Mouse (Mus musculus) c-Kit-negative CD71-positive TER-119-positive erythroid progenitor cells, embryonic 14.5 days (primary cell): ENCODE measurements around the gene Clec16a.

ENCODE experiments used
- DNase-seq: peaks from one replicate; pipeline ENCODE4 v3.0.0-alpha.2; 2013; ENCODE audit warnings: low read depth, low spot score

Gene Clec16a

DNA sequence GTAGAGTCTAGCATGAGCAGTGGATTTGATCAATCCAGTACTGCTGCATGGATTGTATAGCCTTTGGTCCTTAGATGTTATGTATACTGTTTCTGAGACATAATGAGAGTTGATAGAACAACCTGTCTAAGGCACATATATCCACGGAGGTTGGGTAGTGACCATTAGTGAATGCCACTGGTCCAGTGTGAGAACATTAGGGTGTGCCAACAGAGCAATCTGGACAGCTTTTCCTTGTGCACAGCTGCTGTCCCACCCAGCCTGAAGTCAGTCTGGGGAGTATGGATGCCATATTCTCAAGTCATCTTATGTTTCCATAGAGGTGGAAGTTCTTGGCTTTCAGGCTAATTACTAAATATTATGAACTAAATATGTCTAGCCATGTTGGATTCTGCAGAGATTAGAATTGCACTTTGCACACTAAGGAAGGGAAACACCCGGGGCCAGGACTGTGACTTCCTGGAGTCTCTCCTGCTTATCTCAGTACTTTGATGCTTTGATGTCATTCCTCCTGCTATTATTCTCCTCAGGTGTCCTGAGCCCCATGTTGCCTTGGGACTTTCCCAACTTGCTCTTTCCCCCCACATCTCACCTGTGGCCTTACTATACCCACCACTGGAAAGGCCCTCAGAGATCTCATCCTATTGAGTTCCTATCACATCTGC, 36.2 kb downstream of the Clec16a start:
- no peak for DNase-seq

DNA sequence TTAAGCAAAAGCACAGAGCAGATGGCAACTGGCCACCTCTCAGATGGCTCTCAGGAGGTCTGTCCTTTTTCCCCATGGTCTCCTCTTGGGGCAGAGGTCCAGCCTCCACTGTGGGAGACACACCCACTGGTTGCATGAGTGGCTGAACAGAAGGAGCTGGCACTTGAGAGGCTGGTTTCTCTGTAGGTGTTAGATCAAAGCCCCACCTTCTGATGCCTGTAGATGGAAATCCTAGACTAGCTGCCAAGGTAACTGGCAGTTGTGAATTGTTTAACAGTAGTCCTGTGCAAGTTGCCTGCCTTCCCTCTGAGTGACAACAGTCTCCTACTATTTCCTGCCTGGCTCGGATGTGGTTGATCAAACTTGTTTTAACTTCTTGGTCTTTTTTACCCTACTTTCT, 40.0 kb downstream of the Clec16a start:
- DNase-seq = no peak

DNA sequence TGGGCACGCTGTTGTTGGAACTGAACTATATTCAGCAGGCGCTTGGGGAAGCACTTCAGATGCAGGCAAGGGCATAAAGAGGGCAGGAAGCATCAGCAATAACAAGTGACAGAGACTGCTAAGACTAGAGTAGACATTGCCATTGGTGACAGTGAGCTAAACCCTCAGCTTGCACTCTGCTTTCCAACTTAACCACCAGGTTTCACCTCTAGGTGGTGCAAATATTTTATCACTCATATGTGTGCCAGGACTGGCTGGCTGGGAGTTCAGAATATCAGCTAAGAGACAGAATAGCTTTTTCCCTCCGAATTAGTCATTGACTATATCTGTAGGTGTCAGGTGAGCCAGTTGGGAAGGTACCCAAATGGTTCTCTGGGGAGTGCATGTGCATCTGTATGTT, 41.4 kb downstream of the Clec16a start:
- no peak for DNase-seq

DNA sequence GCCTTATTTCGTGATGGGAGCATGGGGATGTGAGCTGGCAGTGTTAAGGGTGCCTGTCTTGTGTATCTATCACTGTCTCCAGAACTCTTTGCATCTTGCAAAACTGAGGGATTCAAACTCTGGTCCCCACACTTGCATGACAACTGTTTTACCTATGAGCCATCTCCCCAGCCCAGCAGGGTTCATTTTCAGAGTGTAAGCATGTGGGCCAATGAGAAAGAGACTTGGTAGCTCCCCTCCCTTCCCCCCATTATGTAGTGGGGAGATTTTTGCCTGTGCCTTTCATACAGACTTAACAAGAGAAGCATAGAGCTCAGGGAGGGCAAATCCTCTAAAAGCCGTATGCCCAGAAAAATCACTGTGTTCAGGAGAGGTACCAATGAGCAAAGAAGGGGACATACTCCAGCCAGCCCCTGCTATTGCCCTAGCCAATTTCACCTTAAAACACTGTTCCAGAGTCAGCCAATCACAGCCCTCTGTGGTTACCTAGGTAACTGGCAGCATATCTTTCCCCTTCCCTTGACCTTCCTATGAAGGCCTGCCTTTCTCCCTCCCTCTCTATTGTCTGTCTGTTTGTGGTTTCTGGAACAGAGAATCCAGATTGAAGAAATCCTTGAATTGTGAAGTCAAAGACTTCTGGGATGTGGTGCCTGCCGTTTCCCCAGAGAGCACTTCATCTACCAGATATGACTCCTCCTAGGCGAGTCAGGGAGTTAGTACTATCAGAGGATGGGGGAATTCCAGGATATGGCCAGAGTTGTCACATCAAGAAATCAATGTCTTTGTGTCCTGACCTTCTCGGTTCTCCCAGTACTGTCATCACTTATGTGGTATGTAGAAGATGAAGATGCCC, 55.0 kb downstream of the Clec16a start:
- no peak for DNase-seq

DNA sequence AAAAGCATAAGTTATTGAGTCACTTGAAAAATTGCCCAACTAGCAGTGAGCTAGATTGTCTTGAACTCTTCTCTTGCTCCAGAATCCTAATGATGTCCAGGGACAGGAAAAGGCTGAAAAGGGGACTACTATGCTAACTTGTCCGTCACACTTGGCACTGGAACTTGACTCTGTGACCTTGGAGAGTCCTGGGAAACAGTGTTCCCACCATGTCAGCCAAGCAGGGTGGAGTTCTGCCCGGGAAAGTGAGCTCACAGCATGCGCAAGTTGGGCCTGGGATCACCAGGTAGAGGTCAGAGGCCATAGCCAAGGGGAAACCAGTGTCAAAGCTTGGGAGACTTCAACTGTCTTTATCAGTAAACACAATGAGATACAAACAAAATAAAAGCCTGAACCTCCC, 62.7 kb downstream of the Clec16a start:
- DNase-seq = no peak

DNA sequence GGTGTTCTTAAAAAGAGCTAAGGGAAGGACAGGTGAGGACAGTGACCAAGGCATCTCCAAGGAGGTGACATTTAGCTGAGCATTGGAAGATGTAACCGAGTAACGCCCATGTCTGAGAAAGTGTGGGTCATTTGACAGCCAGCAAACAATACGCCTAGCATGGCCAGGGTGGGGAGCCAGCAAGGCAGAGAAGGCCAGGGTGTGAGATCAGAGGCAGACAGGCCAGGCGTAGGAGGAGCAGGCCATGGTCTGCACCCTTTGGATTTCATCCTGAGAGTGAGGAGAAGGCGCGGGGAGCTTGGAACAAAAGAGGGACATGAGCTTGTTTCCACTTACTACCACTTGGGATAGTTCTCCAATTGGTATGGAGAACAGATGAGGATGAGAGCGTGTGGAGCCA, 64.8 kb downstream of the Clec16a start:
- no peak for DNase-seq

DNA sequence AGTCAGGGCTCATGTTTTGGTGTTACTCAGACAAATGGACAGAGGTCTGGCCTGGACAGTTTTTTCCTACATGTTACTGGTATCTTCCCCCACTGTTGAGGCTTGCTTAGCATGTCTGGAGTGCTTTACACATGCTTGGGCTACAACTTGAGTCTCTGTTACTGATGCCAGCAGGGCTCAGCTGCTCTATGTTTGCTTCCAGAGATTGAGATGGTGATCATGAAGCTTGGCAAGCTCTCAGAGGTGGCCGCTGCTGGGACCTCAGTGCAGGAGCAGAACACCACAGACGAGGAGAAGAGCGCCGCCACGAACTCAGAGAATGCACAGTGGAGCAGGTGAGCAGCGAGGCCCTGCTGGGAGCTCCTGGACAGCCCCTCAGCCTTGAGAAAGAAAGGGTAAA, 65.7 kb downstream of the Clec16a start:
- no peak for DNase-seq

DNA sequence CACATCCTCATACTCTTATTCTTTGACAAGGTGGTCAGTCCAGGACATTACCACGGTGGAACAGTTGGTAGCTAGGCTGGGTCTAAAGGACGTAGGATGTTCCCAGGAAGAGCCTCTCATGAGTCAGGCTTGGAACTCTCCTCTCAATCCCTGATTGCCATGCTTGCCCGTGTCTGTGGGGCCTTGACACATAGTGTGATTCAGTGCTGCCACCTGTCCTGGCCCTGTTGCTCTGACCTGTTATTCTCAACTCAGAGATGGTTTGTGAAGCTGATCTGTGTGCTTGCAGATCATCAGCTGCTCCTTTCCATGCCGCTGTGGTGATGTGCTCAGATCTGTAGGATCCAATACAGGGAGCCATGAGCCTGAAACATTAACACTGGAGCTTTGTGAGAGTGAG, 66.2 kb downstream of the Clec16a start:
- DNase-seq = no peak

DNA sequence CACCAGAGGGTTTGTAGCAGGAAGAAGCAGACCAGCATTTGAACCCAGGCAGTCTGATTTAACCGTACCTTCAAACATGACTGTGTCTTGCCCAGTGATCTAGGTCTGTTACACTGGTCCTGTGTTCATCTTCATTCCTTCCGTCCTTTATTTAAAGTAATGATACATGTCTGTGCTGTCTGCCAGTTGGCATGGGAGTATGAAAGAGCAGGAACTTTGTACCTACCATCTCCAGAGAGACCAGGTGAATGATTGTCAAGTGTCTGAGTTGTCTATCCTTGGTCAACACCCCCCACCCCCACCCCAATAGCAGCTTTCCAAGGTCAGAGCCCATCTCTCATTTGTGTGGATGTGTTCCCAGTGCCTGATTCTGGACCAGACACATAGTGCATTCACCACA, 68.9 kb downstream of the Clec16a start:
- no peak for DNase-seq

DNA sequence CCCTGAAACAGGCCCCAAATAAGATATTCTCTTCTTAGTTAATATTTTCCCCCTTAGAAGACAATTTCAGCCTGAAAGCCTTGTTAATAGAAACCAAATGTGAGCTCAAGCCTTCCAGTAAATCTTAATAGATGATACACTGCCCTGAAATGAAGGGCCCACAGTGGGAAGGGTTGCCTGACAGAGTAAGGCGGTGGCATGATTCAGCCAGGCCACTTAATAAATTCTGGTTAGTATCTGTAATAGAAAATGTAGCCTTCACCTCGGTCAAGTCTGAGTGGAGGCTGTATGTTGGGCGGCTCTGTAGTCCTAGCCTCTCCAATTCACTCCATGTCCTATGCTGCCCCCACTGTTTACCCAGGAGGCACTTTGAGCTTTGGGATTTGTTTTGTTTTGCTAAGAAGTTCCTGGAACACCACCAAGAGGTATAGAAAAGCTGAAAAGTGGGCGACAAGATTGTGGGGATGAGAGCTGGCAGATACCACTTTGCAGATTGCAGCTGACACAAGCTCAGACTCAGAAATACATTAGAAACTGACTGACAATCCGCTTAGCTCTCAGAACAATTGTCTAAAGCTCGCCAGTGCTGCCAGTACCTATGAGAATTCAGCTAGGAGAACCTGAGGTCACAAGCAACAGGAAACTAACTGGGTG, 75.9 kb downstream of the Clec16a start:
- DNase-seq = no peak

DNA sequence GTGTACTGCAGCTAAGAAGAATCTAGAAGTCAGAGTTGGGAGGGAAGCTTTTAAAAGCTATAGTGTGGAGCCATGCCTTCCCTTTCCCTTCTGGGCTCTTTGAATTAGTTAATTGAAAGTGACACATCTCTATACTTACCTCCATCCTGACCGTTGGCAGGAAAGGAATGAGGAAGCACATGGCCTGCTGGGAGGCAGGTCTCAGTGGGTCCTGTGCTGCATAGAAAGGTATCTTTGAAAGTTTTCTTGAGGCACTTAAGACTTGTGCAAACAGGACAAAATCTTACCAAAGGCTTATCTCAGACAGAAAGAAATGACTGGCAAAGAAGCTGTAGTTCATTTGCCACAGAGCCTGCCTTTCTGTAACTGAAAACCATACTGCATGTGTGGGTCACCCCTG, 76.6 kb downstream of the Clec16a start:
- no peak for DNase-seq

DNA sequence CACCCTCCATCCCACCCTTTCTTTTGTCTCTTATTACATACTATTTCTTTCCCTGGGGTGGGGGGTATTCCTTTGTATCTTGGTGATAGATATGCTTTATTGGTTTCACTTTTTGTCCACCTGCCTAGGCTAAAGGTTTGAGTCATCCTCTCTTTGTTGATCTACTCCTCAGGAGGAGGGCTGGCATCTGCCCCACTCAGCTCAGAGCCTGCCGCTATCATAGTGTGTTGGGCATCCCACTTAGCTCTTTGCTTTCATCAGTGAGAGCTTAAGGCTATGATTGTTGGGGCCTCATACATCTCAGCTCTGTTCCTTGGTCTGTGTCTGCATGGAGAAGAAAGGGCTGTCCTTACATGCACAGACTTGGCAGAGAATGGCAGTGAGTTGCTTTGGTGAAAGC, 81.0 kb downstream of the Clec16a start:
- no peak for DNase-seq

DNA sequence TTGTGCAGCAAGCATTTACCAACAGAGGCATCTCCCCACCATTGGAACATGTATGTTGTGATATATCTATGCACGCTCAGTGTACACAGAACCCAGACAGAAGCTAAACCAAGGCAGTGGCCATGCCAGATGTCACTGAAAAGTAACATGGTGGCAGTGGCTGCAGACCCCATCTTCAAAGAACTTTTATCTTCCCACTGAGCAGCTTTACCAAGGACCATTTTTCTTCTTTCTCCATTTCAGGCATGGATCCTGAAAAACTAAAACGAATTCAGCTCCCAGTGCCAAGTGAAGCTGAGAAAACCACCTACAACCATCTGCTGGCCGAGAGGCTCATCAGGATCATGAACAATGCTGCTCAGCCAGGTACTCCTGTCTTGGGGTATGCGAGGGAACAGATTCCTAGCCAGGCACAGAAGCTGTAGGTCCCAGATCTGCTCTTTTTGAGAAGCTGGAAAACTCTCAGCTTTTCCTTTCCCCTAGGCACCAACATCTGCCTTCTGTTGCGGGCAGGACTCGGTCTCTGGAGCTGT, 82.1 kb downstream of the Clec16a start:
- DNase-seq = no peak

DNA sequence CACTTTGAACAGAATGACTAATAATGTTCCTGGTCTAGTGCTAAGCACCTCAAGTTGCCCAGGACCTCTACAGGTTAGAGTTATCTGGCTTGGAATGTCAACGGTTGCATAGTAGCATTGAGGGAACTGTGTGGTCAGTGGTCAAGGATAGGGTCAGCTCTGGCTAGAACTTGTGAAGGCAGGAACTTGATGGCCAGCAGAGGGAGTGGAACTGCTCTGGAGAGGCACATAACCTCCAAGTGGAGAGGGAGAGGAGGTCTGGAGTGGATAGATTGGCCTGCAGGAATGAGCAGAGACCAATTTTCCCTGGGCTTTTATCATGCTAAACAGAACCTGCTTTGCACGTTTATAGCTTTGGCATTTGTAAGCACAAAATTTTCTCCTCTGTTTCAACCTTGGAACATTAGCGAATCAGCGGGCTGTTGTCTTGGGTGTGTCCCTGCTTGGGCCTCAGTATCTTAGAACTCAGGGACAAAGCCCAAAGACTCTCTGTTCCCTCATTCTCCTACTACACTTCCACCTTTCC, 83.0 kb downstream of the Clec16a start:
- DNase-seq = no peak

DNA sequence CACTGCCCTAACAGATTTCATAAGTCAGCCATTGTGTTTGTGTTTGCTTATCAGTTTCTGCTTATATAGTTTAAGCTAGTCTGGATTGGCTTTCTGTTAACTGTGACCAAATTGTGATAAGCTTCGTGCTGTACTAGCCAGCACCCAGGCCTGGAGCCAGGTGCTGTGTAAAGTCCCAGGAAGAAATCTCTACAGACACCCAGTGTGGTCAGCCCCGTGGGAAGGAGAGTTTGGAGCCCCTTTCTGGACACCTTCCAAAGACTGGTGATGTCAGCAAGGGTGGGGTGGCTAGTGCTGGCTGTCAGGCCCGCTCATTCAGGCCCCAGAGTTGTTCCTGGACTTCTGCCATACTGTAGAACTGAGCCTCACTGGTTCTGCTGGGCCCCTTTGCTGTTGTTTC, 83.8 kb downstream of the Clec16a start:
- no peak for DNase-seq

DNA sequence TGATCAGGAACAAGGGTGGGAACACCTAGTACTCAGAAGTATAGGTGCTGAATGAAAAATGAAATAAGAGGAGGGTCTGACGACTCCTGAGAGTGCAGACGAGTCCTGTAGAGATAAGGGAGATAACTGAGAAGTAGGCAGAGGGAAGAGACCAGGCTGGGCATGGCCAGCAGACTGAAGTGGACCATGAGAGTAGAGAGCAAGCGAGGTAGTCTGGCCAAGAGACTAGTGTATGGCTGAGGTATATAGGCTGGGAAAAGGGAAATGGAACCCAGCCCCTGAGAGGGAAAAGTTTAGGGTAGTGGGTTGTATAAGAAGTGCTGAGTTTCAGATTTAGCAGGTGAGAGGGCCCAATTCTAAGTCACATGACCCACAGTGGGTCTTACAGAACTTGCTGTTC, 84.2 kb downstream of the Clec16a start:
- DNase-seq = no peak

DNA sequence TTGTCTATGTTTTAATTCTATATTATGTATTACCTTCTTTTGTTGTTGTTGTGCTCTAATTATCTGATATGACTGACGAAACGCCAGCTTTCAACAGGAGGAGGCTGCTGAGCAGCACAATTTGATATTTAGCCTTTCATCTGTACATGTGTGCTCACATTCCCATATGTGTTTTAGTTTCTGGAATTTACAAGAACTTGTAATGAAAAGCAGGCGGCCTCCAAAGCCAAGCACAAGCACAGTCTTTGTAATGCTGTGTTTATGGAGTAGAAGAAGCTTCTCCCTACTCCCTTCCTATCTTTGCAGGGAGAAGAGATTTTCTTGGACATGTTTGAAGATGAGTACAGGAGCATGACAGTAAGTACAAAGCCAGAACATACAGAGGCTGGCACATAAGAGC, 89.8 kb downstream of the Clec16a start:
- no peak for DNase-seq

DNA sequence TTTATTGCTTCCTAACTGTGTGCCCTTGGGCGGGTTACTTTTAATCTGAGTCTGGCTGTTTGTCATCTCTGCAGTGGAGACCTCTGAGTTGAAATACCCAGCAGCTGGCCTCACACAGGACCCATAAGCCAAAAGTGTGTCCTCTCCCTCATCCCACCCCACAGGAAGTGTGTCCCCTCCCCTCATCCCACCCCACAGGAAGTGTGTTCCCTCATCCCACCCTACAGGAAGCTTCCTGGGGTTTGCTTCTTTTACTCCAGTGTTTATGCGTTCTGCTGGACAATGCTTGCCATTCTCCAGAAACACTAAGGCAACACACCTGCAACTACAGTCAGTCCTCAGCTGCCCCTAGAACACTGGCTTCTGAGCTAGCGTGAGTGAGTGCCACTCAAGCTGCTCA, 92.8 kb downstream of the Clec16a start:
- DNase-seq = no peak

DNA sequence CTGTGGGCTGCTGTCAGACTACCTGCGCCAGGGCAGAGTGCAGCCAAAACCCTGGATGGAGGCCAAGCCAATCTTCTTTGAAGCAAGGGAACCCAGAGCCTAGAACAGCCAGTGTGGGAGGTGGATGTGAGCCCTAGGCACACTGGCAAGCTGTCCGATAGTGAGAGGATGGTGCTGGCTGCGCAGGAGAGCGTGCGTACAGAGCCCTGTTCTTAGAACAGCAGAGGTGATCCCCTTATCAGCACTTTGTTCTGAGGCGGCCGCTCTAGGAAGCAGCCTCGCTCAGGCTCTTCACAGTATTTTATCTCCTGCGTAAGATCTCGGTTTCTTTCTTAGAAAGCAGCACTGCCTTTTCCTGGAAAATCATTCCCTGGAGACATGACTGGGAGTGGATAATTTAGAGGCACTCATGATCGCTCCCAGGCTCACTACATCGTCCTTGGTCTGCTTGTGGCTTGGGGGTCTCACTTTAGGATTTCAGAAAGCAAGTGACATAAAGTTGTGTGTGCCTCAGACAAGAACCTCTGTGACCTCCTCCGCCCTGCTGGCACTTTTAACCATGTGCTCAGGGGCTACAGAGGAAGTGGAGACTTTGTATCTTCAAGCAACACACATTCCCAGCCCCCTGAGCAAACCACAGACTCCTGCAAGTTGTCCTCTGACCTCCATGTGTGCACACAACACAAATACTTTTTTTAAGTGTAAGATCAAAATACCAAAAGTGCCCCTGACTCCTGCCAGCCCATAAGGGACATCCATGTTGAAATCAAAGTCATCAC, 94.2 kb downstream of the Clec16a start:
- no peak for DNase-seq

DNA sequence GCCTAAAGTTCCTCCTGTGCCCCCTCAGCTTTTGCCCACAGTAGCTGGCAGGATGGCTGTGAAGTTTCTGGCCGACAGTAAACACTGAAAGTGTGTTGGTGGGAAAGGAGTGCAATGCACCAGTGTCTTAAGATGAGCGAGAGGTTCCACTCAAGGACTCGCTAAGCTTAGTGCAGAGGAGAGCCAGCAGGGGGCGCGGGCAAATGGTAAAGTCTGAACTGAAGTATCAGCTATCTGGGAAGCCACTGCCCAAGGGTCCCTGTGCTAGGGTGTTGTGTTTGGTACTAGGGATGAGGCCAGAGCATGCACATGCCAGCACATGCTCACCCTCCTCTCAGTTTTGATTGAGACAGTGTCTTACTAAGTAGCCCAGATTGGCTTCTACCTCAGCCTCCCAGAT, 94.9 kb downstream of the Clec16a start:
- no peak for DNase-seq

DNA sequence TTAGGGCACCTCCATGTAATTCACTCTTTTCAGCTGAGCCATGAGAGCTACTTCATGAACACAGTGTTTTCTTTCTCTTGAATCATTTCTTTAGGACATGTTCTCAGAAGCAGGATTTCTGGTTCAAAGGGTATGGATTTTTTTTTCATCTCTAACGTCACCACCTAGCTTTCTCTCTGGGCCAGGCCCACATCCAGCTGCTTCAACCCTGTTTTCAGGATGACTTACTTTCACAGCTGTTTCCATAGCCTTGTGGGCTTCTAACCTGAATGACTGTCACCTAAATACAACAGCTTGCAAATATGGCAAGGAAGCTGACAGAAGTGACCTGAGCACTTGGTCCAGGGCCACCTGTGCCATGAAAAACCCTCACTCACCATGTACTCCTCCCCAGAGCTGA, 96.0 kb downstream of the Clec16a start:
- no peak for DNase-seq
